Mouse (Mus musculus): ENCODE results near the gene Pmm2. TPM values are rescaled to one million over a fixed set of nuclear protein-coding genes. Genes with fewer than 3 reads are reported as not detected.

Pmm2 gene
- total RNA-seq (2015) (42.9 and 46.5 TPM in 2 replicates), total RNA-seq (2017) (49.1 and 50.9 TPM in 2 replicates)

DNA sequence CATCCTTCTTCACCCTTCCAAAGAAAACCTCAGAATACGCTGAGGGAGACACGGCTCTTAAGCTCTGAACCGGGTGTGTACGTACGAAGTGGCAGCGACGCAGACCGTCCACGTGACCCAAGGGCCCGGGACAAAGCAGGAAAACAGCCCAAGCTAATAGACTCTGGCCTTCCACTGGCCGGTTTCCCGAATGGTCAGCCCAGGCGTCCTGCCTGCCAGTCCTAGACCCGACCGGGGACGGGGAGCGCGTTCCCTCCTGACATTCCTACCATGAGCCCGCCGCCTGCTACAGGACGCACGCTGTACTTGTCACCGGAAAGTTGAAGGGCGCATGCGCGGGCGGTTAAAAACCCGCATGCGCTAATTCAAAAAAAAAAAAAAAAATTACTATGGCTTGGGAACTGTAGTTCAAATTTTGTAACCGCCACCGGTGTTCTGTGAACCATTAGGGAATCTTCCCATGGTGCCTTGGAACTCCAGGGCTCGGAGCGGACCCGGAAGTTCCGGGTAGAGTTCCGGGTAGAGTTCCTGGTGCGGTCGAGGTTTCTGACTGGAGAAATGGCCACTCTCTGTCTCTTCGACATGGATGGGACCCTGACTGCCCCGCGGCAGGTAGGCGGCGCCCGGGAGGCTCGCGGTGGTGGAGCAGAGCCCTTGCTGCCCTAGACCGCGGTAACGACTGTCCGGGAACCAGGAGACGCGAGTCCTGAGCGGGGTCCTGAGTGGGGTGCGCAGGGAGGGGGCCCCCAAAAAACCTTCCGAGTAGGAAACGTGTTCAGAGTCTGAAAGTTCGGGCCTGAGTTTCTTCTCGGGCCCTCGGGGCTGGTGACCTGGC lies at the start of gene Pmm2, which contains the start of gene Tmem186:
TSS of gene Pmm2 (plus strand) at position 458 of the 835 bp plus-strand sequence.
TSS of gene Tmem186 (minus strand) at position 496 of the 835 bp plus-strand sequence.
- ATAC-seq (replicated peaks; ENCODE audit: poor library complexity), result peak; percentile 82

DNA sequence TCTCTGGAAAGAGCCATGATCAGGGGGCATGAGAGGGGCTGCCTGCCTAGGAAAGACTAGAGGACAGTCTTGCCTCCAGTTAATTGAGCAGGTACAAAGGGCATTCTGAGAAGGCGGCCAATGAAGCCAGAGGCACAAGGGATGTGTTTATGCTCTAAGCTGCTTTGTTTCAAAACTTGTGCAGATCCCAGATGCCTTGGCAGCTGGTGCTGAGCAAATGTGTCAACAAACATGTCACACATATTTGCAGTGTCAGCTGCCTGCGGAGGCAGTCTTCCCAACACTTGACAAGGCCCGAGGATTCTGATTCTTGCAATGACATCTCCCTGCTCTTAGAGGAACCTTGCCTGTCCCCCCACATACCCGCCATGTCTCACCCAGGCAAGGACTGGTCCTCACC lies 42.1 kb upstream of the Pmm2 start:
- ATAC-seq (replicated peaks; ENCODE audit: poor library complexity), result no peak

DNA sequence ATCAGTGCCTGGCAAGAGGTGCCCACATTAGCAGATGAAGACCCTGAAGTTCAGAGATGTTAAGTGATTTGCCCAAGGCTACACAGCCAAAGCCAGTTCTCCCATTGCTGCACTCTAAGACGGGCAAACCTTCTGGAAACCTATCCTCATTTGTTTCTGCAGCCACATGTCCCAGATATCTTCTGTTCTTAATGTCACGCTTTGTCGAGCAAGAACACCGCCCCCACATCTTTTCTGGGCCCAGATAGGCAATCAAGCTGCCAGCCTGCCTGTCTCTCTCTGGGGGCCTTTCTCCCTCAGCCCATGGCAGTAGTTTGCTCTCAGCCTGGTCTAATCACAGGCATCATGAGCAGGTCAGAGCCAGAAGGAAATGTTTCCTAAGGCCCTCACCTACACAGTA lies 41.1 kb upstream of the Pmm2 start:
- ATAC-seq (replicated peaks; ENCODE audit: poor library complexity), result no peak

DNA sequence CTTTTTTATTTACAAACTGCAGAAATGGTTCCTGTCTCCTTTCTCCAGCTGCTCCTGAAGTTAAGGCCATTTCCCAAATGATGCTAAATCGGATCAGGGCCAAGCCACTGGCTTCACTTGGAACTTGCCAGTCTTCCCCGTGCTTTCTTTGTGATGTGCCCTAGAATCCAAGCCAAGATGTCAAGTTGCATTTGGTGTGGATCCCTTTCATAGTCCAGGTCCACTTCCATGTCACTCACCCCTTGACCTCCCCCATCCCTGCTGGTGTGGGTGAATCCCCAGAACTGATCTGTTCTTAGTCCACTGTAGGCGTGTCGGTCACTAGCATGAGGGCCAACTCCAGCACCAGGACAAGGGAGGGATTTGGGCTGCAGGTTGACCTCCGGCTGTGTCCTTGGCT lies 40.0 kb upstream of the Pmm2 start:
- no peak for ATAC-seq (replicated peaks; ENCODE audit: poor library complexity)

DNA sequence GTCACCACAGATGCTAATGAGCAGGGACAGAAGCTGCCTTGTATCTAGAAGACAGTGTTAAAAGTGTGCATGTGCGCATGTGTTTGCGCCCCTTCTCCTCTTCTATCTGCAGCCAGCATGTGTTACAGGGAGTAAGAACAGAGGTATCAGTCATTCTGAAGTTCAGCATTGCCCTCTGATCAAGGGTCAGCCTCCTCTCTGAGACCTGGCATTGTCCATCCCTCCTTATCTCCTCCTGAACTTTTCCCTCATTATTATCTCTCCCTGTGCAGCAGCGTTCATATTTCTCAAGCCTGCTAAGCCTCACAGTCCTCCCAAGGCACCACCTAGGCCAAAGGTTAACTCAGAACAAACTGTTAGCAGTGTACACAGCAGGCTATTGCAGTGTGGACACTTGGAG lies 33.7 kb upstream of the Pmm2 start:
- ATAC-seq (replicated peaks; ENCODE audit: poor library complexity), result peak; percentile 72

DNA sequence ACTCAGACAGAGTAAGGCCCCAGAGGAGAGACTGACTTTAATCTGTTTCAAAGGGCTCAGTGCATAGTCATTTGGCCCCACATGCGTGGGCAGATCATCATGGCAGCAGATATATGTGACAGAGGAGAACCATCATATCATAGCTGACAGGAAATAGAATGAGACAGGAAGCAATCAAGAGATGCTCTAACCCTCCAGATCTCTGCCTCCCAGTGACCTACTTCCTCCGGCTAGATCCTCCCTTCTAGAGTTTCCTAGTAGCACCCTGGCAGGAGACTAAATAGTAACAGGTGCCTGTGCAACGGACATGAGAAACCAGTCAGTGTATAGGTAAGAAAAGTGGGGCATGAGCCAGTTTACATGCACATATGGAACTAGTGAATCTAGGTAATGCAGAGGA lies 27.1 kb upstream of the Pmm2 start:
- ATAC-seq (replicated peaks; ENCODE audit: poor library complexity), result no peak

DNA sequence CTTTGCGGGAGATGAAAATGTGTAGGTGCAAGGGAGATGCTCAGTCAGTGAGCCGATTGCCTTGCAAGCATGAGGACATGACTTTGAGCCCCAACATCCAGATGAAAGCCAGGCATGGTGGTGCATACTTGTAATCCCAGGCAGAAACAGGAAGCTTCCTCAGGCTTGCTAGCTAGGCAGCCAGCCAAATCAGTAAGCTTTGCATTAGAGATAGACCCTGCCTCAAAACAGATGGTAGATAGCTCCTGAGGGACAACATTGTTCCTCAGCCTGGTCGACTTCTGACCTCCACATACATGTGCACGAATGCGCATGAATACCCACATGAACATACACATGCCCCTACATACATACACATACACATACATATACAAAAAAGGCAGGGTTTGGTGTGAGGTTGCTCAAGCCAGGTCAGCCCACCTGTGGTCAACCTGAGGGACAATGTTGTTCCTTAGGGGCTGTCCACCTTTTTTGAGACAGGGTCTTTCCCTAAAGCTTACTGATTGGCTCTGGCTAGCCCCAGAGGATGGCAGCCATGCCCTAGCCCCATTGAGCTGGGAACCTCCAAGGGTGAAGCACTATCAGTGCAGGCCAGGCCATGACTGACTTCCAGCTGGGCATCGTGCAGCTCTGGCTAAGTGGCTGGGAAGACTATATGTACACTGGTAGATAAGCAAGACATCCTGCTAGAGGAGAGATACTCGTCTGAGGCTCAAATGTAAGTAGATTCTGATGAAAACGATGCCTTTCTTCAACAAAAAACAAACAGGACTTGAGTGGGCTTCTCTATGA lies 25.1 kb upstream of the Pmm2 start:
- ATAC-seq (replicated peaks; ENCODE audit: poor library complexity), result peak; percentile 97

DNA sequence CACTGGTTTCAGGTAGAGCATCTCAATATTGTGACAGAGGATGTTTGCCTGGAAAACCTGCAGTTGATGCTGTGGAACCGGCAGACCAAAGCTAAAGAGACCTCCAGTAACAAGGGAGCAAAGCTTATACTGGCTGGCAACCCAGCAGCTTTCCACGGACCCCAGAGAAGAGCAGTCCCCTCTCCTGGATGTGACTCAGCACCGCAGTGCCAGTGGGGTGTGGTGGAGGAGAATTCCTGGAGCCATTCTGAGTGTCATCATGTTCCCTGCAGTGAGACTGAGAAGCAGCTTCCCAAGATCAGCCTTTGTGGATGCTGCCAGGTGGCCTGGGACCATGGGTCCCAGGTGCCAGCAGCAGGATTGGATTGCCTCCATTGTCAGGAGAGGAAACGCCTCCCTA lies 24.4 kb upstream of the Pmm2 start:
- ATAC-seq (replicated peaks; ENCODE audit: poor library complexity), result no peak

DNA sequence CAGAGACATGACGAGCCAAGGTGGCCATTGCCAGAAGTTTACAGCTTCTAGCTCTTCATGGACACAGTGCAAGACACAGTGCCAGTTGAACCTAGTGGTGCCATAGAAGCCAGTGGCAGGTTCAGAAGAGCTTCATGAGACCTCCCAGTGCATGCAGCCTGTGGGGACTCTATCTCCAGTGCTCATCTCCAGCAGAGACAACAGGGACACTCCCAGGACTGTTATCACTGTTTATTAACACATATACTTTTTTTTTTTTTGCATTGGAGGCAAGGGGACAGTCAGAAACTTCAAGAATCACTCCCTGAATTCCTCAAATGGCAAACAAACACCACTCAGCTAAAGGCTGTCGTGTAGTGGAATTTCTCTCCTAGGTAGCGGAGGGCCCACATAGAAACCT lies 24.0 kb upstream of the Pmm2 start:
- no peak for ATAC-seq (replicated peaks; ENCODE audit: poor library complexity)

DNA sequence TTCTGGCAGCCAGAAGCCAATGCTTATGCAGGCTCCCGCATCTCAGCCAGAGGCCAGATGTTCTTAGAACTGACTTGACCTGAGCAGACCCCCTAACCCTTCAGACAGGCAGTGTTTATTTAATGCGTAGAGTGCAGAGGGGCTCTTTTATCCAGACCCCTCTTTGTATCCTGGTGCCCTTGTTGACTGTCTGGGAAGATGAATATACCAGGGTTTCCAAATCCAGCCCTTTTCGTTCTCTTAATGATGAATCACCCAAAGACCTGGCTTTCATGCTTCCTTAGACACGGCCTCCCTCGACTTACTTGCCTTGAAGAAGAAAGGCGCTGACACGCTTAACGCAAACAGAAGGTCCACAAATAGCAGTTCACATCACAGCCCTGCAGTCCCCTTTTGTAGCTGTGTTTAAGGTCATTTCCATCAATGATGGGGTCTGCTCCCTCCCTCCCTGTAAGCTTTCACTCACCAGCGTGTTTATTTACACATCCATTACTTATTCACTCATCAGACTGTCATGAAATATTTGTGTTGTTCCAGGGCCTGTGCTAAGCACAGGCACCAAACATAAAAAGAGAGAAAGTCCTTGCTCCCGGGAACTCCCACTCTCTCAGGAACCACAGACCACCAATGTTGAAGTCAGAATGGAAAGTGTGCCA lies 17.7 kb upstream of the Pmm2 start:
- ATAC-seq (replicated peaks; ENCODE audit: poor library complexity), result no peak

DNA sequence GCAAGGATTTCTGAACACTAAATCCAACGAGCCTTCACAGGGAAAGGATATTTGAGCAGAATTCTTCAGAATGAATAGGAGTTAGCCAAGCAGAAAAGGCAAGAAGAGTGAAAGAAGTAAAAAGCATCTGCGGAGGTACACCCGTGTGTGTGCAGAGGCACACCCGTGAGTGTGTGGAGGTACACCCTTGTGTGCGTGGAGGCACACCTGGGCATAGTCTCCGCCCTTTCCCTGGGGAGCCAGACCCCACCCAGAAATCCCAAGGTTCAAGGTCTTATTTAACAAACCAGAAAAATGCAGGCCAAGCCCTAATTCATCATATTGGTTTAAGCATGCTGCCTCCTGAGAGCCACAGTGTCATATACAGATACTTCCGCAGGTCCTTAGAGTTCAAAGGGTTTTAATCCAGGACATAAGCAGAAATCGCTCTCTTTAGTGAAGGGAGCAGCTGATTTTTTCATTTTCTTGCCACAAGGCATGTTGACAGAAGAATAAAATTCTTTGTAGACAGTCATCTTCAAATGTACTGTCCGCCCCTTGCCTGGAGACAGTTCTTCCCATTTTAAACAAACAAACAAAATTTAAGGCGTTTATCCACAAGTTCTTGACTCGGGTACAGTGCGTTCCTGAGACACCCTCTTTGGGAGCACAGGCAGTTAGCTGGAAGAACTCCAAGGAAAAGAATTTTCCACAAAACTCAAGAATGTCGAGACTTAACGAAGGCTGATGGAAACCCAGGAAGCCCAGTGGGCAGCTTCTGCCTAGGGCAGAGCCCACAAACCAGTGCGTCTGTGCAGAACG lies 17.0 kb upstream of the Pmm2 start:
- no peak for ATAC-seq (replicated peaks; ENCODE audit: poor library complexity)

DNA sequence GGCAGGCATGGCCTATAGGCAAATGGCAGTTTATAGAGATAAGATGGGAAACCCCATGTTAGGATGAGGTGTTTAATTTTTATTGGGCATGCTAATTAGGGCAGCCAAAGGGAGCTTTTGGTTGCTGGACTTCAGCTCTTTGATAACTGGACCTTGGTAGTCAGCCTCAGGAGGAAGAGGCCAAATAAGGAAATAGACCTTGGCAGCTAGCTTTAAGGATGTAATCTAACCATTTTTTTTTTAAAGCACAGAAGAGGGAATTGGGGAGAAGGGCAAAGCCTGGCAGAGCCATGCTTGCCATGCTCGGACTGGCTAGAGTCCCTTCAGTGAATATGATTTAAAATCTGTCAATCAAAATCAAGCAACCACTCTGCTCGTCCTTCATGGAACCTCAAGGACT lies 7.1 kb upstream of the Pmm2 start:
- no peak for ATAC-seq (replicated peaks; ENCODE audit: poor library complexity)

DNA sequence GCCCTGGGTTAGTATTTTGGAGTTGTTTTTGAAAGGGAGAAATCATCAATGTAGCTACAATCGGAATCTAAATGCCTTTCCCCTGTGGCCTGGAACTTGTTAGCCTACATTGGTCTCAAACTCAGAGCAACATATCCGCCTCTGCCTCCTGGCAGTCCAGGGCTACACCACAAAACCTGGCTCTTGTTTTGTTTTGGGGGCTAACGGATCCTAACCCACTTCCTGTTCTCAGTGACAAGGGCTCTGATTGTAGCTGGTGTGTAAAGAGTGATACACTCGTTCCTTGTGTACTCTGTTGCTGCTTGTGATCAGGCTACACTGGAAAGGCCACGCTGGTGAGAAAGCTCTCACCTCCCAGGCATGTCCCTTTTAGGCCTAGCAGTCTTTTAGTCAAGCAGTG lies 6.0 kb upstream of the Pmm2 start:
- peak; percentile 59 for ATAC-seq (replicated peaks; ENCODE audit: poor library complexity)

DNA sequence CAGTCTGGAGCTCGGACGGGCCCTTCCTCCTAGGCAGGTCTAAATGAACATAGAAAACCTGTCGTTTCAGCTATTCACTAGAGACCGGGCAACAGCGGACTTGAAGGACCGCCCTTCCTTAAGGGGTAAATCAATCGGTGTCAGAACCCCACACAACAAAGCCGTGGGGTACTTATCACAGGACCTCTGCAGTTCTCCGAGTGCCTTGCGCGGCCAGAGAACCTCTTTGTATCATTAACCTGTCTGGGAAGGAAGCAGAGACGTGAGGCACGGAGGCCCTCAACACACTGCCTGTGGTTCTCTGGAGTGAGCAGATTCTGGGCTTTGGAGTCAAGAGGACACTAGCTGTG lies 632 bp upstream of the Pmm2 start:
- ATAC-seq (replicated peaks; ENCODE audit: poor library complexity), result peak; percentile 24

DNA sequence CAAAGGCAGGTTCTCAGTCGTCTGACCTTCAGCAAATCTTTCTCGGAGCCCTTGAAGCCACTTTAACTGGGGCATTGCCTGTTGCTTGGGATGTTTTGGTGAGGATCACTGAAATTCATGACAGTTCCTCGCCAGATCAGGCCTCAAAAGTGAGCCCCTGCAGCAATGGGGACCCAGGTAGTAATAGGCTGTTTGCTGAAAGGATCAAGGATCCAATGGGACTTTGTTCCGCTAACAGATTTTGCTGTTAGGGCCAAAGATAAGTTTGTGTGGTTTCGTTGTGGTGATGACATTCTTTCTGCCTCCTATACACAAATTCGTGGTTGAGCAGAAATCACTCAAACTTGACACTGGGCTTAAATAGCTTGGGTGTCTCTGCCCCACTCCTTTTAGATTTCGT lies 657 bp downstream of the Pmm2 start:
- ATAC-seq (replicated peaks; ENCODE audit: poor library complexity), result no peak

DNA sequence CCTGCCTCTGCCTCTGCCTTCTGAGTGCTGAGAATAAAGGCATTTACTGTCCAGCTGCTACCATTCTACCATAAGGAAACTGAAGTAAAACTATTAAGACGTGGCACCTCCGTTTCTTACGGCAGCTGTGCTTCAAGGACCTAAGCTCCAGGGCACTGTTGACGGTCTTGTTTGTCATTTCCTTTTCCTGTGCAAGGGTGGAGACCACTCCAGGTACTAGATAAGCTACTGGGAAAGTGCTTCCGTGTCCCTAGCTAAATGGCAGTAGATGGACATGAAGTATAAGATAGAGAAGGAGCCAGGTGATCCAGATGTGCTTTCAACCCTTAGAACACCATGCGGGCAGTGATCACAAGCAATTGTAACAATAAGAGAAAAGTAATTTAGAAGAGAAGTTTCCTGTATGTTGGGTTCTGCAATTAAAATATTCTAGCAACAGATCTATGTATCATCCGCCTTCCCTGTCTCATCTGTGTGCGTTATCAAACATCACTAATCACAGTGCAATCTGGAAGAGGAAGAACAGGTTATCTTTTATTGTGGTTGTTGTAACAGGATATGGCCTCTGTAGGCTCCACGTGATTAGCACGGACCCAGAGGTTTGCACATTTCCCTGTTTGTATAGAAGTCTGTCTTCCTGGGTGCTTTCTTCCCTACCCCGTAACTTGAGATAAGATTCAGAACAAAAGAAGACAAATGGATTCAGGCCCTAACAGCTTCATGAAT lies 2.2 kb downstream of the Pmm2 start:
- no peak for ATAC-seq (replicated peaks; ENCODE audit: poor library complexity)

DNA sequence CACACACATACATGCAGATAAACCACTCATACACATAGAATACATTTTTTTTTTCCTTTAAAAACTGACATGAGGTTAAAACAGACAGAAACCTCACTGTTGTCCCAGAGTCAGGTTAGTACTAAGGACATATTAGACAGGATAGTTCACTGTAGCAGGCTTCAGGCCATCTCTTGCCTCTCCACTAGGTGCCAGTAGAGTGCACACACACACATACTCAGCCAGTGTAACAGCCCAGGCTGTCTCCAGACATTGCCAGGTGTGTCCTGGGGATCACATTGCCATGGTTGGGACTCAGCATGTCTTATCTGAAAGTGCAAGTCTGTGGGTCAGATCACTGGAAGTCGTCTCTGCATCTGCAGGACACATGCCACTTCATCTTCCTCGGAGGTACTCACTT lies 6.4 kb downstream of the Pmm2 start:
- ATAC-seq (replicated peaks; ENCODE audit: poor library complexity), result peak; percentile 98

DNA sequence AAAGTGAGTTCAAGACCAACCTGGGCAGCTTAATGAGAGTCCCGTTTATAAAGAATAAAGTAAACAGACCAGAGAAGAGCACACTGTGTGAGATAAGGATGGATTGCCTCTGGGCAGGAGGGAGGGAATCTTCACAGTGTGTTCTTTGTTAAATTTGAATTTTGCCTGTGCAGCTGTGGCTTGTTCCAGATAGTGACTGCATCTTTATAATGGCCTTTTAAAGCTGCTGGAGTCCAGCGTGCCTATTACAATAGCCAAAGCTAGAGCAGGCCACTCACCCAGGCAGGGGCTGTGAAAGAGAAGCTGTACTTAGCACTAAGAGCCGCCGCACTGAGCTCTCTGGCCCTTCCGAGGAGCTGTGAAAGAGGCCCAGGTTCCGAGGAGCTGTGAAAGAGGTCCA lies 8.1 kb downstream of the Pmm2 start:
- no peak for ATAC-seq (replicated peaks; ENCODE audit: poor library complexity)

DNA sequence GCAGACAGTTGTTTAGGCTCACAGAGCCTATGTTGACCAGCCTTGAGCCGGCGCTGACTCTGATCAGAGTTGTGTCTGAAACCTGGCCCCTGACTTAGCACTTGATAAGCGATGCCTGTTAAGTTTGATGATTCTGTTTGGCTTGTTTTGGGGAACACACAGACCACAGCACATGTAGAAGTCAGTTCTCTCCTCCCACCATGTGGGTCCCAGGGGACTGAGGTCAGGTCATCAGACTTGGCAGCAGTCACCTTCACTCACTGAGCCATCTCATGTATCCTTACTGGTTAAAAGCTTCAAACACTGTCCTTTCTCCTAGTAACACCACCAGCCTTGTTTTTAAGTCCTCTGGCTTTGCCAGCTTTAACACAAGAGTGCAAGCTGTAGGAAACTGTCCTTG lies 12.5 kb downstream of the Pmm2 start:
- ATAC-seq (replicated peaks; ENCODE audit: poor library complexity), result no peak

DNA sequence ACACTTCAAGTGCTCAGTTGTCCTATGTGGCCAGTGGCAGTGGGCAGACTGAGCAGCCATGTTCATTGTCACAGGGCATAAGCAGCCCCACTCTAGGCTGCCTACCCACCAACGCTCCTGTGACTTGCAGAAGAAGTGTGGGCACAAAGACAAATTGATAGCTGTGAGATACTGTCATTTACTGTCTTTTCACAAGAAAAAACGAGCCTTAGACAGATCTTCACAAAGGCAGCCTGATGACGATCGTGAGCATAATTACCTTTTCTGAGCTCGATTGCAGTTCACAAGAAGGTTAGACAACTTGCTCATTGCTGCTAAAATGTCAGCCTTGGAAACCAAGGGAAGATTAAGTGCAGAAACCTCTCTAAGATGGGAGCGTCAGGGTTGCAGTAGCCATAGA lies 17.6 kb downstream of the Pmm2 start:
- ATAC-seq (replicated peaks; ENCODE audit: poor library complexity), result no peak
